Mouse (Mus musculus) limb, embryonic 15.5 days (tissue): Measurements from ENCODE around the gene Zfp362. TPM values are rescaled to one million over a fixed set of nuclear protein-coding genes. Genes with fewer than 3 reads are reported as not detected.

Experiments used
- ATAC-seq: fragments of 200-750 bp; cut with Nextera tagmentation; 2 replicates; pipeline ENCODE4 v1.8.0; 2017; ENCODE audit warnings: low read depth, moderate TSS enrichment; ENCODE audit not compliant: insufficient number of reproducible peaks, low FRiP score, low TSS enrichment
- H3K27ac ChIP-seq: fragments of 300-500 bp; sonication (generic); 2 replicates; pipeline ENCODE4 v1.5.1; 2015; ENCODE audit warnings: moderate library complexity, mild to moderate bottlenecking, inconsistent platforms
- H3K27me3 ChIP-seq: fragments of 300-500 bp; sonication (generic); 2 replicates; pipeline ENCODE4 v1.6.1; 2015; ENCODE audit warnings: inconsistent platforms
- H3K36me3 ChIP-seq: fragments of 300-500 bp; sonication (generic); 2 replicates; pipeline ENCODE4 v1.6.1; 2015; ENCODE audit warnings: inconsistent platforms
- H3K4me1 ChIP-seq: fragments of 300-500 bp; sonication (generic); 2 replicates; pipeline ENCODE4 v1.6.1; 2015; ENCODE audit warnings: inconsistent platforms
- H3K4me2 ChIP-seq: fragments of 300-500 bp; sonication (generic); 2 replicates; pipeline ENCODE4 v1.6.1; 2015; ENCODE audit warnings: mild to moderate bottlenecking, inconsistent platforms
- H3K4me3 ChIP-seq: fragments of 300-500 bp; sonication (generic); 2 replicates; pipeline ENCODE4 v1.5.1; 2015; ENCODE audit warnings: mild to moderate bottlenecking, inconsistent platforms
- H3K9ac ChIP-seq: fragments of 300-500 bp; sonication (generic); 2 replicates; pipeline ENCODE4 v1.6.1; 2015; ENCODE audit warnings: inconsistent platforms
- H3K9me3 ChIP-seq: fragments of 300-500 bp; sonication (generic); 2 replicates; pipeline ENCODE4 v1.6.1; 2016; ENCODE audit warnings: inconsistent platforms
- WGBS: fragments of 180-500 bp; shearing (Covaris S2); methylation state at CpG from one replicate; pipeline ENCODE4 v1.1.7; 2015; 5-methylcytosine and 5-hydroxymethylcytosine counted together
- polyA plus RNA-seq: library from polyadenylated mRNA; unstranded; fragments of >200 nt; fragmentation: Nextera tagmentation; extraction: Ambion mirVana; gene quantifications from 2 replicates; pipeline ENCODE4 v1.2.1, GENCODE M21; 2015

Zfp362 gene
- polyA plus RNA-seq, 1 experiment from 2014 or later: 37.4 TPM

- ATAC-seq: no peak
- H3K4me1 ChIP-seq: 0 out of 2 replicates have a peak, but pooled peaks cover 3% of the 10 kb centered on the region
- no peak overlapping the region for H3K4me2 ChIP-seq
- no peak overlapping the region for H3K9ac ChIP-seq
- no peaks in the 10 kb centered on the region for H3K36me3 ChIP-seq
- H3K27ac ChIP-seq: no peak overlapping the region
- no peaks in the 10 kb centered on the region for H3K9me3 ChIP-seq
- 65% methylated on average over 3 of the region's 3 CpGs for WGBS
- no peaks in the 10 kb centered on the region for H3K27me3 ChIP-seq
- H3K4me3 ChIP-seq: no peak overlapping the region
These were observed 18.3 kb upstream of the Zfp362 start for GRCm38 (mm10) chr4:128824131-128824530.

GRCm38 (mm10) chr4:128820568-128820967 lies 14.7 kb upstream of the Zfp362 start:
- Histone ChIP-seq H3K4me3 (no peak overlapping the region), H3K4me1 (0 out of 2 replicates have a peak, but pooled peaks cover 3% of the 10 kb centered on the region), H3K9me3 (no peaks in the 10 kb centered on the region), H3K36me3 (no peaks in the 10 kb centered on the region), H3K4me2 (no peak overlapping the region), H3K27me3 (no peaks in the 10 kb centered on the region), H3K9ac (no peak overlapping the region), H3K27ac (no peak overlapping the region)
- ATAC-seq: no peak
- WGBS: 58% methylated on average over 12 of the region's 12 CpGs

DNA sequence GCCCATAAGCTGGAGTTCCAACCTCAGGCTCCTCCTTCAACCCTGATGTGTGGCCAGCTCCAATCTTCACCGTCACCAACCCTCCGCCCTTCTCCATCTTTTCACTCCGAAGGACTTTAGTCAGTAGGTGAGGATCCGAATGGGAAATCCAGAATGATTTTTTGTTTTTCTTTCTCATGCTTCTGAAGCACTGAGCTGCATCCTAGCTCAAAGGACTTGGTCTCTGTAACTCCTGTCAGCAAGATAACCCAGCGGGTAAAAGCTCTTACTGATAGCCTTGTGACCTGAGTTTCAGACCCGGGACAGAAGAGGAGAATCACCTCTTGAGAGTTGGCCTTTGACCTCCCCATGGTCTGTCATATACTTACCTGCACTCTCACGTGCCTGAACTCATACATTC lies 11.2 kb upstream of the Zfp362 start:
- 66% methylated on average over 7 of the region's 7 CpGs for WGBS
- peaks cover 6% of the 10 kb centered on the region for H3K4me1 ChIP-seq
- no peak overlapping the region for H3K4me3 ChIP-seq
- no peak for ATAC-seq
- no peaks in the 10 kb centered on the region for H3K27me3 ChIP-seq
- no peak overlapping the region for H3K4me2 ChIP-seq
- no peaks in the 10 kb centered on the region for H3K9me3 ChIP-seq
- no peak overlapping the region for H3K27ac ChIP-seq
- H3K36me3 ChIP-seq: no peaks in the 10 kb centered on the region
- H3K9ac ChIP-seq: no peak overlapping the region

GRCm38 (mm10) chr4:128811382-128812056 lies 5.7 kb upstream of the Zfp362 start:
- Histone ChIP-seq H3K4me2 (peak overlapping the region; percentile 59), H3K36me3 (no peaks in the 10 kb centered on the region), H3K27me3 (no peaks in the 10 kb centered on the region), H3K4me1 (peaks cover 19% of the 10 kb centered on the region), H3K4me3 (peak overlapping the region; percentile 48), H3K9ac (peak overlapping the region; percentile 31), H3K27ac (0 out of 2 replicates have a peak overlapping the region, but pooled peaks have one; percentile 14), H3K9me3 (no peaks in the 10 kb centered on the region)
- ATAC-seq: peak; percentile 89
- 18% methylated on average over 16 of the region's 16 CpGs for WGBS

- Histone ChIP-seq H3K9me3 (no peaks in the 10 kb centered on the region), H3K27ac (peak overlapping the region; percentile 98), H3K4me1 (peaks cover 42% of the 10 kb centered on the region), H3K4me2 (peak overlapping the region; percentile 86), H3K4me3 (peak overlapping the region; percentile 80), H3K9ac (peak overlapping the region; percentile 100), H3K36me3 (0 out of 2 replicates have a peak, but pooled peaks cover under 1% of the 10 kb centered on the region), H3K27me3 (no peaks in the 10 kb centered on the region)
- ATAC-seq: no peak
- WGBS: 1% methylated on average over 15 of the region's 15 CpGs
These were observed 958 bp upstream of the Zfp362 start for GRCm38 (mm10) chr4:128806827-128807179.

DNA sequence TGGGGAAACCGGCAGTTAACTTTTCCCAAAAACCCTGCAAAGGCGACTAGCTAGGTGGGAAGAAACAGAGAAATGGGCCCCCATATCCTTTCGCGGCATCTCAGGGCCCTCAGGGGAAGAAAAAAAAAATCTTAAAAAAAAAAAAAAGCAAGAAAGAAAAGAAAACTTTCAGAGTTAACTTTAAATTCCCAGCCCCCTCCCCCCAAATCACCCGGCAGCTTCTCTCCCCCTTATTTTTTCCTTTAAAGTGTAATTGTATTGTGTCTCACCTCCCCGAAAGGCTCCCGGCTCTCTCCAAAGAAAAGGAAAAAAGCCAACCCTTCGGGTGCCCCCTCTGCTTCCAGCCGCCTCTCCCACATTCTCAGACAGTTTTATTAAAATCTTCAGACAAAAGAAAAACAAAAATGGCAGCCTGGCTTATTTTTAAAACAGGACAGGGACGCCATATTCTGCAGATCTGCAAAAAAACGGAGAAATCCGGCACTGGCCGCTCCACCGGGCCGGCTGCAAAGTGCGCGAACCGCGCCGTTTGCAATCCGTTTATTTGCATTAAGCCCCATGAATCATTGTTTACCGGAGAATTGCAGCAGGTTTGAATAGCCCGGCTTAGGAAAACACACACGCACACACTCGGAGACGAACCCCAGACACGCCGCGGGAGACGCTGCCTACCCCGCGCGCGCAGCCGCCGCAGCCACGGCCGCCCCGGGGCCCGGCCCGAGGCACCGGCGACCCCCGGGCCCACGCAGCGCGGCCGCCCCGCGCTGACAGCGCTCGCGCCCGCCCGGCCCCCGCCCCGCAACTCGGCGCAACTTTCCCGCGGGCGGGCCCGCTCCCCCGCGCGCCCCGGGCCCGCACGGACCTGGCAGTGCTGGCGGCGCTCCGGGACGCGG lies 449 bp downstream of the Zfp362 start:
- no peaks in the 10 kb centered on the region for H3K27me3 ChIP-seq
- WGBS: under 1% methylated on average over 54 of the region's 74 CpGs
- peaks cover 48% of the 10 kb centered on the region for H3K4me1 ChIP-seq
- 0 out of 2 replicates have a peak, but pooled peaks cover 5% of the 10 kb centered on the region for H3K36me3 ChIP-seq
- H3K9me3 ChIP-seq: no peaks in the 10 kb centered on the region
- H3K4me3 ChIP-seq: peak overlapping the region; percentile 80
- peak overlapping the region; percentile 98 for H3K27ac ChIP-seq
- peak overlapping the region; percentile 86 for H3K4me2 ChIP-seq
- peak overlapping the region; percentile 100 for H3K9ac ChIP-seq
- no peak for ATAC-seq

DNA sequence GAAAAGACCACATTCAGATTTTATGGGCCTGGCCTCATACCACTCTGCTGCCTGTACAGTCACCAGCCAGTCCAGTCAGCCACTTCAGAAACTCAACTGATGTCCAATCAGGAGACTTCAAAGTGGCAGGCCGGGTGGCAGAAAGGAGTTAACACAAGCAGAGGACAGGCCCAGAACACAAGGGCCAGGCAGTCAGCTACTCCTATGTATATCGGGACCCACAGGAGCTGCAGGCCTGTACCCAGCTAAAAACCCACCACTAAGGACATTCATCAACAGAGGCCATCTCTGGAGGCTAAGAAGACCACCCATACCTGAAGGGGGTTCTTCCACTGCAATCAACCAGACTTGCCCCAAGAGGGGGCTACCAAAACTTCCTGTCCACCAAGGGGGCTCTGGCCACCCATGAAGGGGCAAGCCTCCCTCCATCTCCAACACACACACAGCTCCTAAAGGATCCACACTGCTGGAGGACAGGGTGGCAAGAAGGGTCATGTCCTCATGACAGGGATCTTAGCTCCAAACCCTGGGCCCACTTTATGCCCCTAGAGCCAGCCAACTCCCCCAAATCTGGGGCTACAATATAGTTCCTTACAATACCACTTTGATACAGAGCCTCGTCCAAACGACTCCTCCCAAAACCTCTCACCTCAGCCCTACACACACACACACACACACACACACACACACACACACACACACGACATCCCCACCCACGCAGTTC lies 1.3 kb downstream of the Zfp362 start:
- Histone ChIP-seq H3K9ac (peak overlapping the region; percentile 100), H3K9me3 (no peaks in the 10 kb centered on the region), H3K27me3 (no peaks in the 10 kb centered on the region), H3K27ac (peak overlapping the region; percentile 98), H3K36me3 (0 out of 2 replicates have a peak, but pooled peaks cover 5% of the 10 kb centered on the region), H3K4me3 (peak overlapping the region; percentile 80), H3K4me1 (peaks cover 50% of the 10 kb centered on the region), H3K4me2 (peak overlapping the region; percentile 86)
- no peak for ATAC-seq
- under 1% methylated on average over 6 of the region's 6 CpGs for WGBS

- Histone ChIP-seq H3K9ac (no peak overlapping the region), H3K36me3 (0 out of 2 replicates have a peak, but pooled peaks cover 5% of the 10 kb centered on the region), H3K4me1 (peaks cover 57% of the 10 kb centered on the region), H3K27ac (peak overlapping the region; percentile 98; the same call in 1 of the 2 replicates), H3K4me2 (peak overlapping the region; percentile 86), H3K27me3 (no peaks in the 10 kb centered on the region), H3K4me3 (peak overlapping the region; percentile 80), H3K9me3 (no peaks in the 10 kb centered on the region)
- ATAC-seq: no peak
- 43% methylated on average over 5 of the region's 5 CpGs for WGBS
These were observed 2.3 kb downstream of the Zfp362 start for GRCm38 (mm10) chr4:128803569-128803968.

DNA sequence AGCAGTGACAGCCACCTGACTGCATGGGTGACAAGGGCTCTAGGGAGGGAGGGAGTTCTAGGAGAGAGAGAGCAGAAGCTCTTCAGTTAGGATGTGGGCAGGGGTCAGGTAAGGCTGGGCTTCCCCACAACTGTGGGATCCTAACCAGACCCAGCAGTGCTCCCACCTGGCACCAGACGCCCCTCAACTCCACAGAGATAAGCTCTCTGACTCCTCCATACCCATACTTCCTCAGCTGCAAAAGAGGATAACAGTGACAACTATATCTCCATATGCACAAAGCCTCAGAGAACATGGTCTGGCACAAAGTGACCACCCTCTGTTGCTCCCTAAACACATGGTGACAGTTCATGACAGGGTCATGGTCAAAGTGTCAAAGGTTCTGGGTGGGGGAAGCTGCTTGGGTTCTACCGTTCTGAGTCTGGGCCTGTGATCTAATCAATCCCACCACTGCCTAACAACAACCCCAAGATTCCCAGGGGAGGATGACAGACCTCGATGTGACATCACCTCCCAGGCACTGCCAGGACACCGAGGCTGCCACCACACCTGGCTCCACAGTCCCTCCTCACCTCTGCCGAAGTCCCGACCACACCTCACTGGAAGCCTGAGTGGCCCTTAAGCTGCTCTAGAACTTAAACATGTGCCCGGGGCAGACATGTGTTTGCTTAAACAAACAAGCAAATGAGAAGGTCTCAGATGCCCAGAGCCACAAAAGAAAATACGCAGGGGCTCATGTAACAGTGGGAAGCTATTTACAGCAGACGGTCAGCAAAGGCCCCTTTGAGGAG lies 4.0 kb downstream of the Zfp362 start:
- Histone ChIP-seq H3K4me1 (peaks cover 68% of the 10 kb centered on the region), H3K27me3 (no peaks in the 10 kb centered on the region), H3K36me3 (0 out of 2 replicates have a peak, but pooled peaks cover 5% of the 10 kb centered on the region), H3K9ac (0 out of 2 replicates have a peak overlapping the region, but pooled peaks have one; percentile 10), H3K27ac (no peak overlapping the region), H3K9me3 (no peaks in the 10 kb centered on the region), H3K4me2 (no peak overlapping the region), H3K4me3 (no peak overlapping the region)
- WGBS: 54% methylated on average over 9 of the region's 9 CpGs
- ATAC-seq: no peak

- Histone ChIP-seq H3K4me2 (no peak overlapping the region), H3K27ac (no peak overlapping the region), H3K4me1 (peaks cover 58% of the 10 kb centered on the region), H3K27me3 (no peaks in the 10 kb centered on the region), H3K9me3 (no peaks in the 10 kb centered on the region), H3K9ac (no peak overlapping the region), H3K36me3 (peaks cover 21% of the 10 kb centered on the region), H3K4me3 (no peak overlapping the region)
- 74% methylated on average over 8 of the region's 8 CpGs for WGBS
- ATAC-seq: no peak
These were observed 9.1 kb downstream of the Zfp362 start for GRCm38 (mm10) chr4:128796788-128797187.

GRCm38 (mm10) chr4:128795596-128795995 lies 10.2 kb downstream of the Zfp362 start:
- no peak for ATAC-seq
- peaks cover 18% of the 10 kb centered on the region for H3K36me3 ChIP-seq
- no peak overlapping the region for H3K4me3 ChIP-seq
- H3K4me2 ChIP-seq: no peak overlapping the region
- H3K9me3 ChIP-seq: no peaks in the 10 kb centered on the region
- no peak overlapping the region for H3K9ac ChIP-seq
- peaks cover 48% of the 10 kb centered on the region for H3K4me1 ChIP-seq
- no peaks in the 10 kb centered on the region for H3K27me3 ChIP-seq
- WGBS: 12% methylated on average over 9 of the region's 9 CpGs
- 0 out of 2 replicates have a peak overlapping the region, but pooled peaks have one; percentile 33 for H3K27ac ChIP-seq
